ENCODE assay signal across 12 mouse cellular contexts in genomic region chr6:23122934-23123333, GRCm38 (mm10). TPM values are rescaled to one million over a fixed set of nuclear protein-coding genes. Genes with fewer than 3 reads are reported as not detected.
DNase-seq lines count a peak whose midpoint lies in the region; ATAC-seq and TF ChIP-seq lines count a peak whose summit lies in the region.
"Had no signal": no experiment of that assay in that cellular context is flagged by ENCODE, and none has a peak within 500 bp of the region (broad histone marks: within the 10 kb centered on the region; RNA-seq: fewer than 3 reads in every experiment).

No protein-coding gene starts in this region.

- no peaks in the 10 kb centered on the region for H3K4me1 ChIP-seq in lung, embryonic 14.5 days (ENCODE audit: insufficient read depth)
- no peaks in the 10 kb centered on the region for H3K4me1 ChIP-seq in lung, adult 2 months (ENCODE audit: control insufficient read depth, insufficient read depth, low read length)
- no peaks in the 10 kb centered on the region for H3K4me1 ChIP-seq in G1E (ENCODE audit: insufficient read depth, low read depth, low read length)
- no peaks in the 10 kb centered on the region for H3K4me1 ChIP-seq in embryonic facial prominence, embryonic 10.5 days
- H3K4me1 ChIP-seq: embryonic facial prominence, embryonic 12.5 days; limb, embryonic 12.5 days; midbrain, embryonic 12.5 days had no signal

- no peak for ATAC-seq in lung, embryonic 14.5 days (ENCODE audit: insufficient read depth)
- no peak for ATAC-seq in G1E (ENCODE audit: extremely low read depth, insufficient number of reproducible peaks, low FRiP score, poor library complexity, severe bottlenecking)

- H3K27me3 ChIP-seq in lung, embryonic 14.5 days (ENCODE audit: insufficient read depth, low read length) = no peaks in the 10 kb centered on the region
- H3K27me3 ChIP-seq in G1E (ENCODE audit: insufficient read depth, low read length) = peaks cover 4% of the 10 kb centered on the region; the same call in 1 of the 2 replicates
- no peaks in the 10 kb centered on the region for H3K27me3 ChIP-seq in embryonic facial prominence, embryonic 10.5 days (replicated peaks; ENCODE audit: low read depth, poor library complexity, severe bottlenecking)
- H3K27me3 ChIP-seq: embryonic facial prominence, embryonic 12.5 days; limb, embryonic 12.5 days; midbrain, embryonic 12.5 days had no signal

- 39% methylated on average over 3 of the region's 3 CpGs for WGBS in lung, embryonic 14.5 days
- 34% methylated on average over 3 of the region's 3 CpGs for WGBS in lung, adult 2 months
- WGBS in embryonic facial prominence, embryonic 10.5 days = 36% methylated on average over 3 of the region's 3 CpGs

- TF ChIP-seq CTCF in lung, embryonic 14.5 days (IDR thresholded peaks at IDR 0.05; ENCODE audit: low read depth) = peak; percentile 50
- no peak for TF ChIP-seq CTCF in lung, adult 2 months (IDR thresholded peaks at IDR 0.05; ENCODE audit: insufficient read depth, low read length)
- TF ChIP-seq CTCF in G1E (IDR thresholded peaks at IDR 0.05; ENCODE audit: low read depth, low read length) = no peak

- peak; percentile 4 to 15 for DNase-seq in heart, postnatal 10 days
- no peak for DNase-seq in heart, adult 9 months (ENCODE audit: low spot score in 2 of 2)
- DNase-seq in lung, embryonic 14.5 days = peak; percentile 69
- DNase-seq in lung, adult 2 months = no peak
- DNase-seq in G1E (ENCODE audit: low spot score) = peak; percentile 1
- peak; percentile 18 for DNase-seq in embryonic facial prominence, embryonic 10.5 days (ENCODE audit: low spot score)
- DNase-seq in spleen, postnatal 4 days (ENCODE audit: low spot score in 2 of 2) = no peak
- DNase-seq in left cerebral cortex, postnatal 10 days (ENCODE audit: extremely low spot score in 1 of 2, low spot score in 2 of 2) = no peak
- DNase-seq: thymus, postnatal 36 days had no signal

- no peak overlapping the region for H3K4me2 ChIP-seq in lung, embryonic 14.5 days
- H3K4me2 ChIP-seq: embryonic facial prominence, embryonic 12.5 days; limb, embryonic 12.5 days; midbrain, embryonic 12.5 days had no signal

- no peak for TF ChIP-seq POLR2A in lung, adult 2 months (IDR thresholded peaks at IDR 0.05; ENCODE audit: borderline replicate concordance, extremely low read depth, low read depth, low read length)

- no peaks in the 10 kb centered on the region for H3K9me3 ChIP-seq in lung, embryonic 14.5 days (ENCODE audit: low read depth, low read length)
- H3K9me3 ChIP-seq in G1E (replicated peaks) = no peaks in the 10 kb centered on the region
- H3K9me3 ChIP-seq in embryonic facial prominence, embryonic 10.5 days = no peaks in the 10 kb centered on the region
- H3K9me3 ChIP-seq: embryonic facial prominence, embryonic 12.5 days; limb, embryonic 12.5 days; midbrain, embryonic 12.5 days had no signal

- H3K27ac ChIP-seq in lung, embryonic 14.5 days (ENCODE audit: low read depth) = no peak overlapping the region
- H3K27ac ChIP-seq in embryonic facial prominence, embryonic 10.5 days (replicated peaks) = no peak overlapping the region
- H3K27ac ChIP-seq: embryonic facial prominence, embryonic 12.5 days; limb, embryonic 12.5 days; midbrain, embryonic 12.5 days had no signal

- H3K36me3 ChIP-seq in lung, embryonic 14.5 days (ENCODE audit: insufficient read depth) = no peaks in the 10 kb centered on the region
- H3K36me3 ChIP-seq in G1E (replicated peaks) = no peaks in the 10 kb centered on the region
- H3K36me3 ChIP-seq in embryonic facial prominence, embryonic 10.5 days (replicated peaks) = no peaks in the 10 kb centered on the region
- H3K36me3 ChIP-seq: embryonic facial prominence, embryonic 12.5 days; limb, embryonic 12.5 days; midbrain, embryonic 12.5 days had no signal

- intact Hi-C loops in heart, postnatal 10 days (cut with DNase I) = loop anchor here (2.0 kb wide), 1 partner anchor 120 kb away; no protein-coding TSS in a partner anchor
- intact Hi-C loops in left cerebral cortex, postnatal 10 days (cut with DNase I) = no loop called here

- H3K9ac ChIP-seq in lung, embryonic 14.5 days = no peak overlapping the region
- H3K9ac ChIP-seq: embryonic facial prominence, embryonic 12.5 days; limb, embryonic 12.5 days; midbrain, embryonic 12.5 days had no signal

- no peak overlapping the region for H3K4me3 ChIP-seq in lung, embryonic 14.5 days (ENCODE audit: low read depth, low read length)
- no peak overlapping the region for H3K4me3 ChIP-seq in lung, adult 2 months (replicated peaks; ENCODE audit: extremely low read depth, low read depth, low read length)
- no peak overlapping the region for H3K4me3 ChIP-seq in G1E (ENCODE audit: low read depth, low read length)
- no peak overlapping the region for H3K4me3 ChIP-seq in embryonic facial prominence, embryonic 10.5 days
- H3K4me3 ChIP-seq: embryonic facial prominence, embryonic 12.5 days; limb, embryonic 12.5 days; midbrain, embryonic 12.5 days had no signal

RNA-seq across cellular contexts. Expression of gene Aass, which starts 9.9 kb away (rescaled TPM):
- not detected for total RNA-seq in heart, postnatal 10 days (2021)
- polyA plus RNA-seq in lung, embryonic 14.5 days (2014; fragmentation: Nextera tagmentation; extraction: Ambion mirVana) = 3.1 and 3.6 TPM in 2 replicates
- 1.5 and 1.9 TPM in 2 replicates for polyA plus RNA-seq in lung, adult 2 months (2012; rRNA removed)
- total RNA-seq in G1E (2014; fragmentation: Nextera tagmentation) = not detected in 2 replicates
- total RNA-seq in G1E (2017) = not detected in 2 replicates
- polyA plus RNA-seq in G1E (2012) = not detected in 2 replicates
- 3.1 and 3.4 TPM in 2 replicates for polyA plus RNA-seq in embryonic facial prominence, embryonic 10.5 days (2016; fragmentation: Nextera tagmentation; extraction: Ambion mirVana)
- total RNA-seq in left cerebral cortex, postnatal 10 days (2021) = 1 to 10 TPM in 1 of 2 experiments, under 1 TPM in 1; 0.85 to 2.4 TPM

Comparison
In these comparisons a context has a peak if more than half of its experiments do, and no peak if none do; other contexts are left out.
1. DNase-seq: peak in heart, postnatal 10 days (2 of 2), lung, embryonic 14.5 days (single experiment), G1E (single experiment) and embryonic facial prominence, embryonic 10.5 days (single experiment); none in heart, adult 9 months (0 of 2), lung, adult 2 months (single experiment), spleen, postnatal 4 days (0 of 2) and left cerebral cortex, postnatal 10 days (0 of 2).